Mouse (Mus musculus) T-helper 1 cell (primary cell): ENCODE results near the gene Gm12258.

ENCODE experiments used
- in situ Hi-C: fragments of 300-600 bp; cut with MboI, MseI; formaldehyde crosslinking; loops from one replicate; pipeline ENCODE4 v1.15.1; 2025; ENCODE audit warnings: high pct_unique_total_duplicates

Gm12258 gene

GRCm38 (mm10) chr11:58901080-58901479 lies 54.1 kb downstream of the Gm12258 start:
- in situ Hi-C loops: no loop called here

GRCm38 (mm10) chr11:58903511-58904409 lies 56.8 kb downstream of the Gm12258 start, which contains the start of gene Zfp39:
Gene Zfp39 (minus strand): TSS chr11:58904225.
- in situ Hi-C loops: no loop called here

GRCm38 (mm10) chr11:58904410-58904718 lies 57.4 kb downstream of the Gm12258 start:
- in situ Hi-C loops: no loop called here

- in situ Hi-C loops: no loop called here
These were observed 57.9 kb downstream of the Gm12258 start for GRCm38 (mm10) chr11:58904838-58905237.
